Mouse (Mus musculus): ENCODE measurements around the gene Map4k4. TPM values are rescaled to one million over a fixed set of nuclear protein-coding genes. Genes with fewer than 3 reads are reported as not detected.

Map4k4 gene
- polyA plus RNA-seq, 1 experiment from 2014 or later = 42.8 TPM

- H3K9me3 ChIP-seq = no peaks in the 10 kb centered on the region
- H3K4me1 ChIP-seq = 0 out of 2 replicates have a peak, but pooled peaks cover 6% of the 10 kb centered on the region
- no peak overlapping the region for H3K27ac ChIP-seq
- no peak for ATAC-seq (ENCODE audit: insufficient number of reproducible peaks, insufficient read depth, low FRiP score, low TSS enrichment, low read depth)
- no peaks in the 10 kb centered on the region for H3K27me3 ChIP-seq
- H3K4me2 ChIP-seq = no peak overlapping the region
- H3K36me3 ChIP-seq = no peaks in the 10 kb centered on the region
- 34% methylated on average over 3 of the region's 3 CpGs for WGBS
- H3K4me3 ChIP-seq = no peak overlapping the region
- H3K9ac ChIP-seq = no peak overlapping the region
Observed at GRCm38 (mm10) chr1:39877981-39878380, 22.7 kb upstream of the Map4k4 start.

GRCm38 (mm10) chr1:39882505-39882904, 18.2 kb upstream of the Map4k4 start:
- Histone ChIP-seq H3K4me3 (no peak overlapping the region), H3K36me3 (no peaks in the 10 kb centered on the region), H3K4me1 (peaks cover 13% of the 10 kb centered on the region), H3K9ac (no peak overlapping the region), H3K4me2 (no peak overlapping the region), H3K27me3 (no peaks in the 10 kb centered on the region), H3K27ac (no peak overlapping the region), H3K9me3 (no peaks in the 10 kb centered on the region)
- ATAC-seq (ENCODE audit: insufficient number of reproducible peaks, insufficient read depth, low FRiP score, low TSS enrichment, low read depth) = no peak
- 88% methylated on average over 4 of the region's 4 CpGs for WGBS

- ATAC-seq (ENCODE audit: insufficient number of reproducible peaks, insufficient read depth, low FRiP score, low TSS enrichment, low read depth) = no peak
- no peak overlapping the region for H3K4me3 ChIP-seq
- H3K27me3 ChIP-seq = no peaks in the 10 kb centered on the region
- H3K27ac ChIP-seq = 0 out of 2 replicates have a peak overlapping the region, but pooled peaks have one; percentile 11
- no peak overlapping the region for H3K4me2 ChIP-seq
- no peaks in the 10 kb centered on the region for H3K9me3 ChIP-seq
- no peaks in the 10 kb centered on the region for H3K36me3 ChIP-seq
- peaks cover 16% of the 10 kb centered on the region for H3K4me1 ChIP-seq
- 0 out of 2 replicates have a peak overlapping the region, but pooled peaks have one; percentile 7 for H3K9ac ChIP-seq
- 41% methylated on average over 16 of the region's 16 CpGs for WGBS
Observed at GRCm38 (mm10) chr1:39884803-39885515, 15.8 kb upstream of the Map4k4 start.

GRCm38 (mm10) chr1:39887997-39888396, 12.7 kb upstream of the Map4k4 start:
- Histone ChIP-seq H3K36me3 (no peaks in the 10 kb centered on the region), H3K27me3 (no peaks in the 10 kb centered on the region), H3K4me1 (peaks cover 16% of the 10 kb centered on the region), H3K4me3 (no peak overlapping the region), H3K9ac (no peak overlapping the region), H3K9me3 (no peaks in the 10 kb centered on the region), H3K27ac (no peak overlapping the region), H3K4me2 (no peak overlapping the region)
- 47% methylated on average over 1 of the region's 1 CpGs for WGBS
- ATAC-seq (ENCODE audit: insufficient number of reproducible peaks, insufficient read depth, low FRiP score, low TSS enrichment, low read depth) = no peak

- Histone ChIP-seq H3K4me1 (peaks cover 16% of the 10 kb centered on the region), H3K4me2 (no peak overlapping the region), H3K9ac (no peak overlapping the region), H3K4me3 (no peak overlapping the region), H3K27me3 (no peaks in the 10 kb centered on the region), H3K9me3 (no peaks in the 10 kb centered on the region), H3K27ac (no peak overlapping the region), H3K36me3 (no peaks in the 10 kb centered on the region)
- no peak for ATAC-seq (ENCODE audit: insufficient number of reproducible peaks, insufficient read depth, low FRiP score, low TSS enrichment, low read depth)
- 89% methylated on average over 8 of the region's 8 CpGs for WGBS
Observed at GRCm38 (mm10) chr1:39889429-39889828, 11.3 kb upstream of the Map4k4 start.

GRCm38 (mm10) chr1:39889973-39890372, 10.7 kb upstream of the Map4k4 start:
- no peak overlapping the region for H3K4me3 ChIP-seq
- 84% methylated on average over 6 of the region's 6 CpGs for WGBS
- no peaks in the 10 kb centered on the region for H3K36me3 ChIP-seq
- H3K9me3 ChIP-seq = no peaks in the 10 kb centered on the region
- no peak overlapping the region for H3K27ac ChIP-seq
- no peak overlapping the region for H3K4me2 ChIP-seq
- ATAC-seq (ENCODE audit: insufficient number of reproducible peaks, insufficient read depth, low FRiP score, low TSS enrichment, low read depth) = no peak
- H3K9ac ChIP-seq = no peak overlapping the region
- H3K27me3 ChIP-seq = no peaks in the 10 kb centered on the region
- peaks cover 12% of the 10 kb centered on the region for H3K4me1 ChIP-seq

GRCm38 (mm10) chr1:39893153-39893880, 7.4 kb upstream of the Map4k4 start:
- H3K4me2 ChIP-seq = no peak overlapping the region
- H3K27ac ChIP-seq = no peak overlapping the region
- H3K27me3 ChIP-seq = no peaks in the 10 kb centered on the region
- H3K9ac ChIP-seq = no peak overlapping the region
- no peaks in the 10 kb centered on the region for H3K9me3 ChIP-seq
- no peaks in the 10 kb centered on the region for H3K36me3 ChIP-seq
- peaks cover 5% of the 10 kb centered on the region; the same call in 1 of the 2 replicates for H3K4me1 ChIP-seq
- no peak for ATAC-seq (ENCODE audit: insufficient number of reproducible peaks, insufficient read depth, low FRiP score, low TSS enrichment, low read depth)
- no peak overlapping the region for H3K4me3 ChIP-seq
- WGBS = 90% methylated on average over 11 of the region's 11 CpGs

GRCm38 (mm10) chr1:39895097-39895496, 5.6 kb upstream of the Map4k4 start:
- H3K4me1 ChIP-seq = peaks cover 11% of the 10 kb centered on the region
- no peak overlapping the region for H3K9ac ChIP-seq
- H3K36me3 ChIP-seq = no peaks in the 10 kb centered on the region
- 37% methylated on average over 2 of the region's 2 CpGs for WGBS
- ATAC-seq (ENCODE audit: insufficient number of reproducible peaks, insufficient read depth, low FRiP score, low TSS enrichment, low read depth) = no peak
- H3K27ac ChIP-seq = no peak overlapping the region
- H3K4me2 ChIP-seq = no peak overlapping the region
- no peaks in the 10 kb centered on the region for H3K9me3 ChIP-seq
- no peaks in the 10 kb centered on the region for H3K27me3 ChIP-seq
- no peak overlapping the region for H3K4me3 ChIP-seq

GRCm38 (mm10) chr1:39895506-39895905, 5.2 kb upstream of the Map4k4 start:
- no peak for ATAC-seq (ENCODE audit: insufficient number of reproducible peaks, insufficient read depth, low FRiP score, low TSS enrichment, low read depth)
- WGBS = 28% methylated on average over 2 of the region's 2 CpGs
- no peaks in the 10 kb centered on the region for H3K36me3 ChIP-seq
- H3K27ac ChIP-seq = no peak overlapping the region
- H3K9ac ChIP-seq = no peak overlapping the region
- no peak overlapping the region for H3K4me3 ChIP-seq
- H3K4me2 ChIP-seq = no peak overlapping the region
- no peaks in the 10 kb centered on the region for H3K9me3 ChIP-seq
- peaks cover 13% of the 10 kb centered on the region for H3K4me1 ChIP-seq
- H3K27me3 ChIP-seq = no peaks in the 10 kb centered on the region

GRCm38 (mm10) chr1:39896581-39896980, 4.1 kb upstream of the Map4k4 start:
- Histone ChIP-seq H3K4me2 (no peak overlapping the region), H3K36me3 (no peaks in the 10 kb centered on the region), H3K4me3 (no peak overlapping the region), H3K9ac (no peak overlapping the region), H3K4me1 (peaks cover 13% of the 10 kb centered on the region), H3K27ac (no peak overlapping the region), H3K27me3 (no peaks in the 10 kb centered on the region), H3K9me3 (no peaks in the 10 kb centered on the region)
- 40% methylated on average over 2 of the region's 2 CpGs for WGBS
- ATAC-seq (ENCODE audit: insufficient number of reproducible peaks, insufficient read depth, low FRiP score, low TSS enrichment, low read depth) = no peak

- Histone ChIP-seq H3K27ac (no peak overlapping the region), H3K9me3 (no peaks in the 10 kb centered on the region), H3K9ac (no peak overlapping the region), H3K4me3 (no peak overlapping the region), H3K4me1 (peaks cover 22% of the 10 kb centered on the region), H3K4me2 (no peak overlapping the region), H3K36me3 (no peaks in the 10 kb centered on the region), H3K27me3 (no peaks in the 10 kb centered on the region)
- no peak for ATAC-seq (ENCODE audit: insufficient number of reproducible peaks, insufficient read depth, low FRiP score, low TSS enrichment, low read depth)
- WGBS = 73% methylated on average over 4 of the region's 4 CpGs
Observed at GRCm38 (mm10) chr1:39898686-39899085, 2.0 kb upstream of the Map4k4 start.
